Mouse (Mus musculus): Measurements from ENCODE around the gene Spo11.

Gene Spo11

GRCm38 (mm10) chr2:173011440-173011839, 33.9 kb downstream of the Spo11 start:
- DNase-seq, result no peak

- no peak for DNase-seq
Measured at GRCm38 (mm10) chr2:173014741-173015287, 37.3 kb downstream of the Spo11 start.

GRCm38 (mm10) chr2:173017940-173018339, 40.4 kb downstream of the Spo11 start:
- no peak for DNase-seq

GRCm38 (mm10) chr2:173018618-173019017, 41.1 kb downstream of the Spo11 start:
- DNase-seq, result no peak

- no peak for DNase-seq
Measured at GRCm38 (mm10) chr2:173019322-173019721, 41.8 kb downstream of the Spo11 start.

GRCm38 (mm10) chr2:173019790-173020189, 42.3 kb downstream of the Spo11 start:
- peak; percentile 82 for DNase-seq

- no peak for DNase-seq
Measured at GRCm38 (mm10) chr2:173020430-173020829, 42.9 kb downstream of the Spo11 start, which contains the start of gene Rbm38. Gene Rbm38, plus strand, starts transcription at chr2:173020498.

- peak; percentile 89 for DNase-seq
Measured at GRCm38 (mm10) chr2:173021633-173022055, 44.1 kb downstream of the Spo11 start.

GRCm38 (mm10) chr2:173022056-173022681, 44.7 kb downstream of the Spo11 start:
- DNase-seq, result no peak

GRCm38 (mm10) chr2:173022813-173023212, 45.3 kb downstream of the Spo11 start:
- no peak for DNase-seq

GRCm38 (mm10) chr2:173023371-173023851, 45.9 kb downstream of the Spo11 start:
- no peak for DNase-seq

GRCm38 (mm10) chr2:173023966-173024365, 46.5 kb downstream of the Spo11 start:
- no peak for DNase-seq

- no peak for DNase-seq
Measured at GRCm38 (mm10) chr2:173024392-173024791, 46.9 kb downstream of the Spo11 start.

- DNase-seq, result no peak
Measured at GRCm38 (mm10) chr2:173024938-173025337, 47.4 kb downstream of the Spo11 start.

- DNase-seq, result no peak
Measured at GRCm38 (mm10) chr2:173026286-173026685, 48.8 kb downstream of the Spo11 start.

- no peak for DNase-seq
Measured at GRCm38 (mm10) chr2:173026688-173027131, 49.2 kb downstream of the Spo11 start.

- no peak for DNase-seq
Measured at GRCm38 (mm10) chr2:173027169-173027823, 49.8 kb downstream of the Spo11 start.

GRCm38 (mm10) chr2:173027824-173028495, 50.5 kb downstream of the Spo11 start:
- no peak for DNase-seq

GRCm38 (mm10) chr2:173028508-173029031, 51.1 kb downstream of the Spo11 start:
- no peak for DNase-seq

GRCm38 (mm10) chr2:173030591-173031338, 53.3 kb downstream of the Spo11 start:
- no peak for DNase-seq

- DNase-seq, result no peak
Measured at GRCm38 (mm10) chr2:173033531-173033930, 56.0 kb downstream of the Spo11 start.

GRCm38 (mm10) chr2:173034998-173035397, 57.5 kb downstream of the Spo11 start:
- no peak for DNase-seq
